Mouse (Mus musculus): ENCODE results near the gene Vrk3. TPM values are rescaled to one million over a fixed set of nuclear protein-coding genes. Genes with fewer than 3 reads are reported as not detected.

Vrk3 gene
- polyA plus RNA-seq, 1 experiment from 2014 or later: 36.3 TPM

GRCm38 (mm10) chr7:44826771-44827170 is 78.6 kb downstream of the Vrk3 start:
- H3K9ac ChIP-seq: no peak overlapping the region

More at GRCm38 (mm10) chr7:44826771-44827170, 78.6 kb downstream of the Vrk3 start:
- H3K4me2 ChIP-seq: no peak overlapping the region
- H3K27me3 ChIP-seq (ENCODE audit: insufficient read depth, low read length): no peaks in the 10 kb centered on the region
- DNase-seq (no peak), ATAC-seq (ENCODE audit: insufficient read depth) (no peak)
- H3K36me3 ChIP-seq (ENCODE audit: insufficient read depth): peaks cover 52% of the 10 kb centered on the region
- H3K4me1 ChIP-seq (ENCODE audit: insufficient read depth): no peaks in the 10 kb centered on the region
- no peaks in the 10 kb centered on the region for H3K9me3 ChIP-seq (ENCODE audit: low read depth, low read length)
- 82% methylated on average over 3 of the region's 3 CpGs for WGBS
- no peak overlapping the region for H3K4me3 ChIP-seq (ENCODE audit: low read depth, low read length)
- H3K27ac ChIP-seq (ENCODE audit: low read depth): no peak overlapping the region
- TF ChIP-seq CTCF (IDR thresholded peaks at IDR 0.05; ENCODE audit: low read depth): no peak

Other genes starting within 250 kb of the Vrk3 start
- 0.14 and 0.26 TPM in 2 replicates for gene Mybpc2, start 223.8 kb upstream of the Vrk3 start, polyA plus RNA-seq (2014; fragmentation: Nextera tagmentation; extraction: Ambion mirVana)
- 0.07 and 0.18 TPM in 2 replicates for gene Spib, start 216.3 kb upstream of the Vrk3 start, polyA plus RNA-seq (2014; fragmentation: Nextera tagmentation; extraction: Ambion mirVana)
- gene Pold1, start 199.6 kb upstream of the Vrk3 start, polyA plus RNA-seq (2014; fragmentation: Nextera tagmentation; extraction: Ambion mirVana): 91.6 and 105 TPM in 2 replicates
- gene Nr1h2, start 194.5 kb upstream of the Vrk3 start, polyA plus RNA-seq (2014; fragmentation: Nextera tagmentation; extraction: Ambion mirVana): 61.1 and 66.0 TPM in 2 replicates
- gene Napsa, start 176.0 kb upstream of the Vrk3 start, polyA plus RNA-seq (2014; fragmentation: Nextera tagmentation; extraction: Ambion mirVana): 4.7 and 6.8 TPM in 2 replicates
- 0.70 and 0.97 TPM in 2 replicates for gene Kcnc3, start 157.7 kb upstream of the Vrk3 start, polyA plus RNA-seq (2014; fragmentation: Nextera tagmentation; extraction: Ambion mirVana)
- gene Myh14, start 77.6 kb upstream of the Vrk3 start, polyA plus RNA-seq (2014; fragmentation: Nextera tagmentation; extraction: Ambion mirVana): 33.6 and 37.3 TPM in 2 replicates
- not detected in 2 replicates for gene Izumo2, start 39.7 kb upstream of the Vrk3 start, polyA plus RNA-seq (2014; fragmentation: Nextera tagmentation; extraction: Ambion mirVana)
- gene Zfp473, start 2.6 kb downstream of the Vrk3 start, polyA plus RNA-seq (2014; fragmentation: Nextera tagmentation; extraction: Ambion mirVana): 0.92 and 2.3 TPM in 2 replicates
- 65.8 and 68.9 TPM in 2 replicates for gene Nup62, start 67.7 kb downstream of the Vrk3 start, polyA plus RNA-seq (2014; fragmentation: Nextera tagmentation; extraction: Ambion mirVana)
- 0.93 and 1.5 TPM in 2 replicates for gene Il4i1, start 68.0 kb downstream of the Vrk3 start, polyA plus RNA-seq (2014; fragmentation: Nextera tagmentation; extraction: Ambion mirVana)
- gene Atf5, start 68.2 kb downstream of the Vrk3 start, polyA plus RNA-seq (2014; fragmentation: Nextera tagmentation; extraction: Ambion mirVana): 3.1 TPM in 2 replicates
- 61.9 and 76.9 TPM in 2 replicates for gene Akt1s1, start 100.6 kb downstream of the Vrk3 start, polyA plus RNA-seq (2014; fragmentation: Nextera tagmentation; extraction: Ambion mirVana)
- 60.1 and 73.7 TPM in 2 replicates for gene Tbc1d17, start 100.7 kb downstream of the Vrk3 start, polyA plus RNA-seq (2014; fragmentation: Nextera tagmentation; extraction: Ambion mirVana)
- gene Pnkp, start 108.7 kb downstream of the Vrk3 start, polyA plus RNA-seq (2014; fragmentation: Nextera tagmentation; extraction: Ambion mirVana): 30.3 and 30.7 TPM in 2 replicates
- 386 and 443 TPM in 2 replicates for gene Ptov1, start 121.4 kb downstream of the Vrk3 start, polyA plus RNA-seq (2014; fragmentation: Nextera tagmentation; extraction: Ambion mirVana)
- gene Med25, start 144.3 kb downstream of the Vrk3 start, polyA plus RNA-seq (2014; fragmentation: Nextera tagmentation; extraction: Ambion mirVana): 77.9 and 79.5 TPM in 2 replicates
- gene Fuz, start 147.7 kb downstream of the Vrk3 start, polyA plus RNA-seq (2014; fragmentation: Nextera tagmentation; extraction: Ambion mirVana): 17.7 and 19.1 TPM in 2 replicates
- 73.6 and 83.2 TPM in 2 replicates for gene Ap2a1, start 181.1 kb downstream of the Vrk3 start, polyA plus RNA-seq (2014; fragmentation: Nextera tagmentation; extraction: Ambion mirVana)
- 0.11 and 0.14 TPM in 2 replicates for gene Tsks, start 194.8 kb downstream of the Vrk3 start, polyA plus RNA-seq (2014; fragmentation: Nextera tagmentation; extraction: Ambion mirVana)
- 14.9 and 15.5 TPM in 2 replicates for gene Cpt1c, start 226.4 kb downstream of the Vrk3 start, polyA plus RNA-seq (2014; fragmentation: Nextera tagmentation; extraction: Ambion mirVana)
- 228 and 238 TPM in 2 replicates for gene Prmt1, start 238.2 kb downstream of the Vrk3 start, polyA plus RNA-seq (2014; fragmentation: Nextera tagmentation; extraction: Ambion mirVana)
- 78.7 and 83.0 TPM in 2 replicates for gene Irf3, start 249.2 kb downstream of the Vrk3 start, polyA plus RNA-seq (2014; fragmentation: Nextera tagmentation; extraction: Ambion mirVana)